Mouse (Mus musculus): ENCODE data around the gene Ccdc88c. TPM values are rescaled to one million over a fixed set of nuclear protein-coding genes. Genes with fewer than 3 reads are reported as not detected.

The Ccdc88c gene
- polyA plus RNA-seq, 1 experiment from 2014 or later = 13.3 TPM

- WGBS = 80% methylated on average over 3 of the region's 3 CpGs
- no peak for ATAC-seq (ENCODE audit: insufficient number of reproducible peaks, insufficient read depth, low FRiP score, low read depth)
- Histone ChIP-seq H3K9me3 (ENCODE audit: control insufficient read depth, low read depth, low read length) (no peaks in the 10 kb centered on the region), H3K4me1 (ENCODE audit: control insufficient read depth, insufficient read depth, low read length) (no peaks in the 10 kb centered on the region), H3K27me3 (ENCODE audit: control insufficient read depth, insufficient read depth, low read length) (no peaks in the 10 kb centered on the region), H3K36me3 (ENCODE audit: control insufficient read depth, insufficient read depth, low read length) (no peaks in the 10 kb centered on the region), H3K4me3 (ENCODE audit: low read depth, low read length) (no peak overlapping the region), H3K9ac (replicated peaks; ENCODE audit: low read depth, low read length) (no peak overlapping the region), H3K27ac (ENCODE audit: low read length) (no peak overlapping the region), H3K4me2 (replicated peaks; ENCODE audit: low read depth, low read length) (no peak overlapping the region)
Measured at GRCm38 (mm10) chr12:100862856-100863446, 165.9 kb downstream of the Ccdc88c start.

- 76% methylated on average over 3 of the region's 3 CpGs for WGBS
- no peaks in the 10 kb centered on the region for H3K36me3 ChIP-seq (ENCODE audit: control insufficient read depth, insufficient read depth, low read length)
- no peak overlapping the region for H3K4me2 ChIP-seq (replicated peaks; ENCODE audit: low read depth, low read length)
- H3K4me1 ChIP-seq (ENCODE audit: control insufficient read depth, insufficient read depth, low read length) = no peaks in the 10 kb centered on the region
- no peak overlapping the region for H3K4me3 ChIP-seq (ENCODE audit: low read depth, low read length)
- H3K9me3 ChIP-seq (ENCODE audit: control insufficient read depth, low read depth, low read length) = no peaks in the 10 kb centered on the region
- H3K9ac ChIP-seq (replicated peaks; ENCODE audit: low read depth, low read length) = no peak overlapping the region
- no peak for ATAC-seq (ENCODE audit: insufficient number of reproducible peaks, insufficient read depth, low FRiP score, low read depth)
- no peak overlapping the region for H3K27ac ChIP-seq (ENCODE audit: low read length)
- no peaks in the 10 kb centered on the region for H3K27me3 ChIP-seq (ENCODE audit: control insufficient read depth, insufficient read depth, low read length)
Measured at GRCm38 (mm10) chr12:100862272-100862671, 166.6 kb downstream of the Ccdc88c start.

MicroRNA genes within 50 kb of the gene (microRNA counts, 519-probe panel; counts per million panel counts)
- 2,290 counts per million, percentile 34 among the panel's probes with 10 or more counts for microRNA mmu-miR-1190

Small RNAs within 50 kb of the gene (microRNA-seq; reads per million reads assigned to microRNA genes)
- gene Mir1190 = not detected

Other genes starting within 250 kb of the Ccdc88c start
- 2.6 and 4.4 TPM in 2 replicates for gene Dglucy, start 250.0 kb downstream of the Ccdc88c start, polyA plus RNA-seq (2014; fragmentation: Nextera tagmentation; extraction: Ambion mirVana)
- 0.46 and 0.59 TPM in 2 replicates for gene Gpr68, start 120.9 kb downstream of the Ccdc88c start, polyA plus RNA-seq (2014; fragmentation: Nextera tagmentation; extraction: Ambion mirVana)
- gene Ppp4r3a, start 54.6 kb upstream of the Ccdc88c start, polyA plus RNA-seq (2014; fragmentation: Nextera tagmentation; extraction: Ambion mirVana) = 45.2 and 49.1 TPM in 2 replicates